Mouse (Mus musculus): Measurements from ENCODE around the gene Wdr37.

- no peak for TF ChIP-seq CTCF (IDR thresholded peaks at IDR 0.05; ENCODE audit: low read depth)
- TF ChIP-seq EP300 (IDR thresholded peaks at IDR 0.05; ENCODE audit: low read depth), result no peak
Measured at GRCm38 (mm10) chr13:8860861-8861260, 10.8 kb downstream of the Wdr37 start.

Measured in heart, postnatal 0 days (tissue).